Mouse (Mus musculus) heart, embryonic 14.5 days (tissue): ENCODE measurements around the gene Hspbap1. TPM values are rescaled to one million over a fixed set of nuclear protein-coding genes. Genes with fewer than 3 reads are reported as not detected.

Source experiments
- ATAC-seq: fragments of 200-750 bp; cut with Nextera tagmentation; 2 replicates; pipeline ENCODE4 v1.8.0; 2017; ENCODE audit warnings: low read depth, moderate TSS enrichment; ENCODE audit not compliant: insufficient number of reproducible peaks, insufficient read depth, low FRiP score
- H3K27ac ChIP-seq, 2 experiments: fragments of 200-500 bp in 1 of 2; fragments of 300-500 bp in 1 of 2; sonication (generic) in 1 of 2; replicated peaks in 1 of 2; 2 replicates each; pipeline ENCODE4 v1.5.1; 2012 to 2014; ENCODE audit warnings: low read depth in 2 of 2, low read length in 2 of 2, control low read depth in 1 of 2, mild to moderate bottlenecking in 1 of 2, mixed read lengths in 1 of 2; ENCODE audit not compliant: control insufficient read depth in 1 of 2, insufficient read depth in 1 of 2
- H3K27me3 ChIP-seq: fragments of 300-500 bp; sonication (generic); 2 replicates; pipeline ENCODE4 v1.6.1; 2014; ENCODE audit warnings: mild to moderate bottlenecking, low read length, control low read depth; ENCODE audit not compliant: control insufficient read depth, insufficient read depth
- H3K36me3 ChIP-seq: fragments of 300-500 bp; sonication (generic); 2 replicates; pipeline ENCODE4 v1.6.1; 2014; ENCODE audit warnings: mild to moderate bottlenecking, control low read depth, low read length, mixed read lengths; ENCODE audit not compliant: control insufficient read depth, insufficient read depth
- H3K4me1 ChIP-seq, 2 experiments: fragments of 200-500 bp in 1 of 2; fragments of 300-500 bp in 1 of 2; sonication (generic) in 1 of 2; 2 replicates each; pipeline ENCODE4 v1.6.1; 2012 to 2014; ENCODE audit warnings: low read length in 2 of 2, control low read depth in 1 of 2, mixed read lengths in 1 of 2; ENCODE audit not compliant: control insufficient read depth in 2 of 2, insufficient read depth in 2 of 2
- H3K4me2 ChIP-seq: fragments of 300-500 bp; sonication (generic); 2 replicates; pipeline ENCODE4 v1.6.1; 2014; ENCODE audit warnings: mild to moderate bottlenecking, low read length
- H3K4me3 ChIP-seq, 2 experiments: fragments of 200-500 bp in 1 of 2; fragments of 300-500 bp in 1 of 2; sonication (generic) in 1 of 2; 2 replicates each; pipeline ENCODE4 v1.5.1; 2012 to 2014; ENCODE audit warnings: low read length in 2 of 2, mild to moderate bottlenecking in 2 of 2, control low read depth in 1 of 2, low read depth in 1 of 2, moderate library complexity in 1 of 2; ENCODE audit not compliant: control insufficient read depth in 1 of 2, insufficient read depth in 1 of 2
- H3K9ac ChIP-seq: fragments of 300-500 bp; sonication (generic); 2 replicates; pipeline ENCODE4 v1.6.1; 2014; ENCODE audit warnings: mild to moderate bottlenecking, low read length
- H3K9me3 ChIP-seq: fragments of 300-500 bp; sonication (generic); 2 replicates; pipeline ENCODE4 v1.6.1; 2016; ENCODE audit warnings: low read length, control low read depth; ENCODE audit not compliant: control insufficient read depth
- WGBS: fragments of 180-500 bp; shearing (Covaris S2); extraction: QIAGEN DNeasy Blood & Tissue Kit; methylation state at CpG from one replicate; pipeline ENCODE4 v1.1.7; 2014; 5-methylcytosine and 5-hydroxymethylcytosine counted together
- polyA plus RNA-seq: library from polyadenylated mRNA; unstranded; fragments of >200 nt; fragmentation: Nextera tagmentation; extraction: Ambion mirVana; gene quantifications from 2 replicates; pipeline ENCODE4 v1.2.1, GENCODE M21; 2014

Hspbap1 gene
- polyA plus RNA-seq, 1 experiment from 2014 or later = 8.8 TPM

DNA sequence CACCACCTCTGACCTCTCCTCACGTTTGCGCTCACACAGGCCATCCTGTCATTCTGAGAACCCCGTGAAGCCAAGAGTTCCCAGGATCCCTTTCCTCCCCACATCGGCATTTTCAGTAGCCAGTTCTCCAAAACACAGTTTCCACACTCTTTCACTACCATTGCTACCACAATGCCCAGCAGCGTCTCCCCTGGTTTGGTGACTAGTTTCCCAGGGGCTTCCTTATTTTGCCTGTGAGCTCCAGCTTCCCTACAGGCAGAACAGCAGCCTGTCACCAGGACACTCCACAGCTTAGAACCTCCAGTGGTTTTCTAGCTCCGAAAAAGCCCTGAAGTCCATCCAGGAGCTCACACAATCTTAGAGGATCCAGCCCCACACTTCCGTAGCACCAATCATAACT lies 20.8 kb upstream of the Hspbap1 start:
- H3K9me3 ChIP-seq = no peaks in the 10 kb centered on the region
- WGBS = 82% methylated on average over 7 of the region's 7 CpGs
- no peak overlapping the region for H3K27ac ChIP-seq
- H3K4me2 ChIP-seq = no peak overlapping the region
- H3K4me1 ChIP-seq = no peaks in the 10 kb centered on the region
- ATAC-seq = no peak
- H3K27me3 ChIP-seq = no peaks in the 10 kb centered on the region
- H3K36me3 ChIP-seq = no peaks in the 10 kb centered on the region
- H3K9ac ChIP-seq = no peak overlapping the region
- H3K4me3 ChIP-seq = no peak overlapping the region

DNA sequence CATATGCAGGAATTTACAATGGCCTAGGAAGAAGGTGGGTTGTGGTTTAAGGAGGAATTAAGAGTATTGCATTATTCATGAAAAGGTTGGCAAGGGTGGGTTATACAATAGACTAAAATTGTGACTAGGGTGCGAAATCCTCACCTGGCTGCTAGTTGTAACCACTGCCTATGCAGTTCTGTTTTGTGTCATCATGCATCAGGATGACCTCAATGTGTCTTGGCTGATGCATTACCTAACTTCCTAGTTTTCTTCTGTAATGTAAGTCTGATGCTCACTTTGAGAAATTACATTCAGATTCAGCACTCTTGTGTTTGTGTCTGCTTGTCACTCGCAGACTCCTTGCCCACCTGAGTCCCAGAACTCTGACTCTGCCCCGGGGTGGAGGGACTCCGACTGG lies 18.3 kb upstream of the Hspbap1 start:
- H3K9me3 ChIP-seq = no peaks in the 10 kb centered on the region
- 91% methylated on average over 4 of the region's 4 CpGs for WGBS
- H3K27ac ChIP-seq = no peak overlapping the region
- H3K4me2 ChIP-seq = no peak overlapping the region
- no peaks in the 10 kb centered on the region for H3K27me3 ChIP-seq
- H3K9ac ChIP-seq = no peak overlapping the region
- no peaks in the 10 kb centered on the region; a peak in 1 of 4 replicates for H3K4me1 ChIP-seq
- no peak for ATAC-seq
- no peaks in the 10 kb centered on the region for H3K36me3 ChIP-seq
- no peak overlapping the region for H3K4me3 ChIP-seq

DNA sequence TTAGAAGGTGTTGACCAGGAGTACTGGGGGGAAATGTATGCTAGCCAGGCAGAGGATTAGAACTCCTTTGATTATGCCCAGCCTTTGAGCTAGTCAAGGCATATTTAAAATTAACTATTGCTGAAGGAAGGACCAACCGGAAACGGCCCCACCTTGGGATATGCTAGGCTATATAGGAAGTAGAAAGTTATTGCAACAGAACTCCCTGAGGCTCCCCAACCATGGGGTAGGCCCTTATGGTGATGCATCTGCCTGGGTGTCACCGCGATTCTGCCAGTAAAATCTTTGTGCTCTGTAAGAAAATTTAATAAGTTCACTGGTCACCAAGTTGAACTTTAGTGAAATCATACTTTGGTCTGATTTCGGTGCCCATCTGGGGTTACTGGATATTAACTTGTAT lies 16.2 kb upstream of the Hspbap1 start:
- Histone ChIP-seq H3K9me3 (no peaks in the 10 kb centered on the region), H3K9ac (no peak overlapping the region), H3K27me3 (no peaks in the 10 kb centered on the region), H3K4me2 (no peak overlapping the region), H3K4me3 (no peak overlapping the region), H3K4me1 (no peaks in the 10 kb centered on the region; a peak in 1 of 4 replicates), H3K36me3 (no peaks in the 10 kb centered on the region), H3K27ac (no peak overlapping the region)
- 93% methylated on average over 5 of the region's 5 CpGs for WGBS
- no peak for ATAC-seq

DNA sequence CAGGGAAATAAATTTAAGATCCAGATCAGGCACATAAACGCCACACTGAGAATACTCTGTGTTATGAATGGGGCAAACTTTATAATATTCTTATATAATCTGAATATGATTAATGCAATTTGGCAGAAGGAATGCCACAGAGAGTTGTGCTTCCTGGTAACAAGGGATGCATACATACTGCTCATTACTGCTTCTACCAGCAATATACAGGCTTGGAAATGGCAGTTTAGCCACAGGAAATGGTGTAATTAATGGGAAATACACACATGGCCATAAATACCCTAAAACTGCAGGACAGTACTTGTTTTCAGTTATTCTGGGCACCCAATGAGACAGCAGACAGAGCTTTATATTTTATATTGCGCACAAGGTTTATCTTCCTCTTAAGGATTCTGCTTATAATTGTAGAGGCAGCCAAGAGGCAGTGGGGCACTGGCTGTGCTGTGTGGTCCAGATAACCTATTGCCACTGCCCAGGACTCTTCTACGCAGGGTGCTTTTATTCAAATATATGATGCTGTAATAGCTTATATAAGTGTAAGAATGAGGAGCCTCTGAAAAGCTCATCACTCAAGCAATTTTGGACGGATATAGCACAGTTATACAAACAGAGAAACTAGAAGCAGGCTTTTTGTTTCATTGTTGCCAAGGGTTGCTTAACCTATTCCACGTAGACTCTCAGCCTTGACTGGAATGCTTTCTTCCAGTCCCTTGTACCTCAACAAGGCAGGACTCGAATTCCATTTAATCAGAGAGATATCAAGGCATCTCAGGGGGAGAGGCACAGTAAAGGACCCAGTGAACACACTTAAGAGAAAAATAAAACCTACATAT lies 14.5 kb upstream of the Hspbap1 start:
- 76% methylated on average over 6 of the region's 6 CpGs for WGBS
- Histone ChIP-seq H3K27ac (no peak overlapping the region), H3K4me2 (no peak overlapping the region), H3K36me3 (no peaks in the 10 kb centered on the region), H3K9me3 (no peaks in the 10 kb centered on the region), H3K27me3 (no peaks in the 10 kb centered on the region), H3K4me1 (no peaks in the 10 kb centered on the region; a peak in 1 of 4 replicates), H3K4me3 (no peak overlapping the region), H3K9ac (no peak overlapping the region)
- no peak for ATAC-seq

DNA sequence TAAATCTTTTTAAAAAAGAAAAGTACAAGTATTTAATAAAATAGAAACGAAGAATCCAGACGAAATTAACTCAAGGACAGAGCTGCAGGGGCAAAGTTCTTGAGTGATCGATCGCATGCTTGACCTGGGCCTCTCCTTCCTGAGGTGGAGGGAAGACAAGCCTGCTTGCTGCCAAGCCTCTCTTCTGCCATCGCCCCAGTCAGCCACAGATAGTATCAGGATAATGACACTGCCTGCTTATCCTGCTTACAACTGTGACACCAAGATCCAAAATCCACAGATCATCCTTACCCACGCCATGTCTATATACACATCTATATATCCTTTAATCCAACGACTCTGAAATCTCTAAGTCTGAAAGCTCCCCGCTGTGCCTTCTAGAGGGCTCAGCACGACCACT lies 13.5 kb upstream of the Hspbap1 start:
- H3K4me2 ChIP-seq = no peak overlapping the region
- H3K9ac ChIP-seq = no peak overlapping the region
- no peaks in the 10 kb centered on the region for H3K27me3 ChIP-seq
- no peaks in the 10 kb centered on the region; a peak in 1 of 4 replicates for H3K4me1 ChIP-seq
- ATAC-seq = no peak
- no peak overlapping the region for H3K27ac ChIP-seq
- 82% methylated on average over 9 of the region's 9 CpGs for WGBS
- H3K9me3 ChIP-seq = no peaks in the 10 kb centered on the region
- H3K36me3 ChIP-seq = no peaks in the 10 kb centered on the region
- no peak overlapping the region for H3K4me3 ChIP-seq

DNA sequence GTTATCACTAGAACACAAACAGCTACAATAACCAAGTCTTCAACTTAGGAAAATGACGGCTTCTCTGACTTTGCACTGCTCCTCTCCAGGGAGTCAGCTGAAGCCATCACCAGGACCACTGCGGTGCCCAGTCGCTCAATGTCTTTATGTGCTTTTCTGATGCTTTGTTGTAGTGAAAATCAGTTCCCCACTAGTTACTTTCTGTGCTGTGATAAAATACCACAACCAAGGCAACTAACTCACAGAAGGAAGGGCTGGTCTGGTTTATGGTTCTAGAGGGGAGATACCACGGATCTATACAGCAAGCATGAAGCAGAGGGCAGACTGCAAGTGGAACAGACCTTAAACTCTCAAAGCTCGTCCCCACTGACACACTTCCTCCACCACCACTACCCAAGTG lies 10.8 kb upstream of the Hspbap1 start:
- Histone ChIP-seq H3K4me3 (no peak overlapping the region), H3K9ac (no peak overlapping the region), H3K4me1 (peaks cover 4 to 10% of the 10 kb centered on the region in 2 experiments), H3K4me2 (no peak overlapping the region), H3K36me3 (no peaks in the 10 kb centered on the region), H3K9me3 (no peaks in the 10 kb centered on the region), H3K27me3 (no peaks in the 10 kb centered on the region), H3K27ac (no peak overlapping the region)
- 83% methylated on average over 5 of the region's 5 CpGs for WGBS
- ATAC-seq = no peak

DNA sequence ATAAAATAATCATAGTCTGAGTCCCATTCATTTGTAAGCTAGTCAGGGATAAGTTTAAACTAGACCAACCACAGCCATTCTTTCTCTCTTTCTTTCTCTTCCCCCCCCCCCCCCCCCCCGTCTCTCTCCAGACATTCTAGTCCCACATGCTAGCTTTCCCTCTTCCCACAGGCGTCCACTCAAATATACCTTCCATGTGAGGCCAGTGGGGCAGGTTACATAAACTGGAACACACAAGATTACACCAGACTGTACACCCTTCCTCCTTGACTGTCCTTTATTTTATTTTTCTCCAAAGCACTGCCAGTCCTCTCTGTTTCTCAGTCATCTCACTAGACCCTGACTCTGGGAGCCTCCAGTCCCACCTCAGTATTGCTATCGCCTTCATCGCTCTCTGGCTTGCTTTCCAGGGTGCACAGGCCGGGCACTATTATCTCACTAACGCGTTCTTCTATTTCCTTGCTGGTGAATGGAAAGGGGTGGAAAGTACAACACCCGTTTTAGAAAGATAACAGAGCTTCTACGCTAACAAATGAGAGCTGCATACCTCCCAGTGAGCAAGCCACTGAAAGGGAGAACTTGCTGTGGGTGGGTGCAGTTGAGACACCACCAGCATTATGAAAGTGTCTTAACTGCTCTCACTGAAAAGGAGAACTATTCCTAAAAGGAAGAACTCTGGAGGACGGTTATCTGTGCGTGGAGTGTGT lies 6.4 kb upstream of the Hspbap1 start:
- peak; percentile 35; the same call in 1 of the 2 replicates for ATAC-seq
- peak overlapping the region; percentile 41; the same call in 1 of the 2 replicates for H3K9ac ChIP-seq
- H3K27me3 ChIP-seq = no peaks in the 10 kb centered on the region
- peak overlapping the region; percentile 44 for H3K4me2 ChIP-seq
- no peaks in the 10 kb centered on the region for H3K9me3 ChIP-seq
- 22% methylated on average over 11 of the region's 11 CpGs for WGBS
- H3K4me1 ChIP-seq = peaks cover 7 to 17% of the 10 kb centered on the region in 2 experiments
- H3K27ac ChIP-seq = no peak overlapping the region; a peak in 1 of 4 replicates
- H3K36me3 ChIP-seq = no peaks in the 10 kb centered on the region
- no peak overlapping the region for H3K4me3 ChIP-seq
